Mouse (Mus musculus): ENCODE results near the gene Ppp1ca. TPM values are rescaled to one million over a fixed set of nuclear protein-coding genes. Genes with fewer than 3 reads are reported as not detected.

Gene Ppp1ca
- polyA plus RNA-seq, 1 experiment from 2014 or later, result 666 TPM

DNA sequence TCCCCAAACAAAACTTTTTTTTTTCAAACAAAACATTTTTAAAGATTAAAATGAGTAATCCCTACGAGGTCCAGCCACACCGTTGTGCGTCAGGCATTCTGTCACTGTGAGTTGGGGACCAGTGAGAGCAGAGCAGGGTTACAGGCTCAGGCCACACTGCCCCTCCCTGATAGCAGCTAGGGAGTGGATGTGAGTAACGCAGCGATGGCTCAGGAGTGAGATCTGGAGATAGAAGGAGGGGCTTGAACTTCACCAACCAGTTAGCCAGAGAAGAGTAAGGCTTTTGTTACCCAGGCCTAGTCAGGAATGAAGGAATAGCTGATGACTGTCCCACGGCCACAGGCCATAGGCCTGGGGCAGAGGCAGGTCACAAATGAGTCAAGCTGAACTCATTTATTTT, 52.9 kb downstream of the Ppp1ca start:
- Histone ChIP-seq H3K9ac (no peak overlapping the region), H3K9me3 (replicated peaks) (no peaks in the 10 kb centered on the region), H3K4me3 (no peak overlapping the region), H3K36me3 (no peaks in the 10 kb centered on the region), H3K27ac (no peak overlapping the region), H3K4me2 (no peak overlapping the region), H3K4me1 (replicated peaks) (no peaks in the 10 kb centered on the region), H3K27me3 (0 out of 2 replicates have a peak, but pooled peaks cover 4% of the 10 kb centered on the region)
- WGBS, result 80% methylated on average over 6 of the region's 6 CpGs
- no peak for ATAC-seq (replicated peaks; ENCODE audit: insufficient number of reproducible peaks, insufficient read depth, low FRiP score, low read depth)

Small RNAs within 50 kb of the gene (microRNA-seq; reads per million reads assigned to microRNA genes)
- gene Gm26115, result not detected

Other genes with a start within 250 kb of the Ppp1ca start
- gene Aldh3b3, start 233.4 kb upstream of the Ppp1ca start, polyA plus RNA-seq (2015; fragmentation: Nextera tagmentation; extraction: Ambion mirVana), result not detected in 2 replicates
- gene Aldh3b2, start 219.7 kb upstream of the Ppp1ca start, polyA plus RNA-seq (2015; fragmentation: Nextera tagmentation; extraction: Ambion mirVana), result 0.16 and 1.2 TPM in 2 replicates
- gene Acy3, start 205.5 kb upstream of the Ppp1ca start, polyA plus RNA-seq (2015; fragmentation: Nextera tagmentation; extraction: Ambion mirVana), result 11.3 and 12.9 TPM in 2 replicates
- not detected in 2 replicates for gene Tbx10, start 199.3 kb upstream of the Ppp1ca start, polyA plus RNA-seq (2015; fragmentation: Nextera tagmentation; extraction: Ambion mirVana)
- 53.0 and 55.9 TPM in 2 replicates for gene Nudt8, start 191.5 kb upstream of the Ppp1ca start, polyA plus RNA-seq (2015; fragmentation: Nextera tagmentation; extraction: Ambion mirVana)
- gene Gm49405, start 191.4 kb upstream of the Ppp1ca start, polyA plus RNA-seq (2015; fragmentation: Nextera tagmentation; extraction: Ambion mirVana), result 4.5 and 5.4 TPM in 2 replicates
- 72.2 and 80.1 TPM in 2 replicates for gene Doc2g, start 188.8 kb upstream of the Ppp1ca start, polyA plus RNA-seq (2015; fragmentation: Nextera tagmentation; extraction: Ambion mirVana)
- 513 and 534 TPM in 2 replicates for gene Ndufv1, start 179.3 kb upstream of the Ppp1ca start, polyA plus RNA-seq (2015; fragmentation: Nextera tagmentation; extraction: Ambion mirVana)
- 387 and 406 TPM in 2 replicates for gene Gstp1, start 154.1 kb upstream of the Ppp1ca start, polyA plus RNA-seq (2015; fragmentation: Nextera tagmentation; extraction: Ambion mirVana)
- 9.2 and 11.1 TPM in 2 replicates for gene Gstp2, start 146.0 kb upstream of the Ppp1ca start, polyA plus RNA-seq (2015; fragmentation: Nextera tagmentation; extraction: Ambion mirVana)
- gene Gstp3, start 132.5 kb upstream of the Ppp1ca start, polyA plus RNA-seq (2015; fragmentation: Nextera tagmentation; extraction: Ambion mirVana), result 0.30 and 0.93 TPM in 2 replicates
- not detected in 2 replicates for gene Cabp2, start 110.5 kb upstream of the Ppp1ca start, polyA plus RNA-seq (2015; fragmentation: Nextera tagmentation; extraction: Ambion mirVana)
- gene Cdk2ap2, start 94.9 kb upstream of the Ppp1ca start, polyA plus RNA-seq (2015; fragmentation: Nextera tagmentation; extraction: Ambion mirVana), result 63.6 and 81.7 TPM in 2 replicates
- gene Pitpnm1, start 92.1 kb upstream of the Ppp1ca start, polyA plus RNA-seq (2015; fragmentation: Nextera tagmentation; extraction: Ambion mirVana), result 17.2 and 26.5 TPM in 2 replicates
- 78.1 and 92.5 TPM in 2 replicates for gene Aip, start 66.2 kb upstream of the Ppp1ca start, polyA plus RNA-seq (2015; fragmentation: Nextera tagmentation; extraction: Ambion mirVana)
- gene Gpr152, start 52.3 kb upstream of the Ppp1ca start, polyA plus RNA-seq (2015; fragmentation: Nextera tagmentation; extraction: Ambion mirVana), result 0.04 TPM in 1 of 2 replicates, not detected in the other
- gene Cabp4, start 48.0 kb upstream of the Ppp1ca start, polyA plus RNA-seq (2015; fragmentation: Nextera tagmentation; extraction: Ambion mirVana), result not detected in 2 replicates
- gene Coro1b, start 43.4 kb upstream of the Ppp1ca start, polyA plus RNA-seq (2015; fragmentation: Nextera tagmentation; extraction: Ambion mirVana), result 114 and 137 TPM in 2 replicates
- 3.6 and 33.8 TPM in 2 replicates for gene Ptprcap, start 38.5 kb upstream of the Ppp1ca start, polyA plus RNA-seq (2015; fragmentation: Nextera tagmentation; extraction: Ambion mirVana)
- gene Rps6kb2, start 28.7 kb upstream of the Ppp1ca start, polyA plus RNA-seq (2015; fragmentation: Nextera tagmentation; extraction: Ambion mirVana), result 42.2 and 46.1 TPM in 2 replicates
- 12.3 TPM in 2 replicates for gene Carns1, start 16.6 kb upstream of the Ppp1ca start, polyA plus RNA-seq (2015; fragmentation: Nextera tagmentation; extraction: Ambion mirVana)
- gene Tbc1d10c, start 781 bp upstream of the Ppp1ca start, polyA plus RNA-seq (2015; fragmentation: Nextera tagmentation; extraction: Ambion mirVana), result 3.0 and 14.9 TPM in 2 replicates
- gene Rad9a, start 9.6 kb downstream of the Ppp1ca start, polyA plus RNA-seq (2015; fragmentation: Nextera tagmentation; extraction: Ambion mirVana), result 17.3 and 24.1 TPM in 2 replicates
- 0.96 and 1.9 TPM in 2 replicates for gene Clcf1, start 22.2 kb downstream of the Ppp1ca start, polyA plus RNA-seq (2015; fragmentation: Nextera tagmentation; extraction: Ambion mirVana)
- not detected in 2 replicates for gene AC109138.7, start 22.3 kb downstream of the Ppp1ca start, polyA plus RNA-seq (2015; fragmentation: Nextera tagmentation; extraction: Ambion mirVana)
- gene Pold4, start 39.8 kb downstream of the Ppp1ca start, polyA plus RNA-seq (2015; fragmentation: Nextera tagmentation; extraction: Ambion mirVana), result 17.1 and 24.1 TPM in 2 replicates
- gene Ssh3, start 77.1 kb downstream of the Ppp1ca start, polyA plus RNA-seq (2015; fragmentation: Nextera tagmentation; extraction: Ambion mirVana), result 6.0 and 10.7 TPM in 2 replicates
- 1.1 and 2.7 TPM in 2 replicates for gene Ankrd13d, start 91.1 kb downstream of the Ppp1ca start, polyA plus RNA-seq (2015; fragmentation: Nextera tagmentation; extraction: Ambion mirVana)
- 9.8 and 18.2 TPM in 2 replicates for gene Grk2, start 114.2 kb downstream of the Ppp1ca start, polyA plus RNA-seq (2015; fragmentation: Nextera tagmentation; extraction: Ambion mirVana)
- gene Kdm2a, start 206.2 kb downstream of the Ppp1ca start, polyA plus RNA-seq (2015; fragmentation: Nextera tagmentation; extraction: Ambion mirVana), result 29.5 and 37.2 TPM in 2 replicates
- 22.6 and 28.1 TPM in 2 replicates for gene Rhod, start 247.4 kb downstream of the Ppp1ca start, polyA plus RNA-seq (2015; fragmentation: Nextera tagmentation; extraction: Ambion mirVana)

Data from heart, embryonic 15.5 days (tissue).